Mouse (Mus musculus): ENCODE measurements at regions not wholly inside any gene's neighbourhood (a gene's known extent, or its start where the extent isn't known, plus 50 kb on each side); places are given as distances from the start of the nearest gene placed in this dataset.

DNA sequence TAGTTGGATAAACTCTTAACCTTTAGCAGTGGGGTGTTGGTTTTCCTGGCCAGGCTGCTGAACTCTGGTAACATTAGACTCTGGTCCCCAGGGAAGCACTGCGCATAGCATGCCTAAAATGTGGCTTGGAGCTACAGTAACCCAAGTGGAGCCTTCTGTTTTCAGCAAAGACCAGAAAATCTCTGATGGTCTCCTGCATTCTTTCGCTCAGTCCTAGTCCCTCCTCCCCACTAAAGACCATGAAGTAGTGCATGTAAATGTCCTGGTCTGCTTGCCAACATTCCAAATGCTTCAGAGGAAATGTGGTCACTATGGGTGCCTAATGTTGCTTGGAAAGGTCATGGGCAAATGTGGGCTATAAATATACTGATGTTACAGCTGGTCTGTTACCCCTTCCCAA, 507.5 kb downstream of the Gm826 start:
- no peak overlapping the region for H3K9ac ChIP-seq (ENCODE audit: low read depth, low read length)
- peak; percentile 18 to 44 for DNase-seq
- no peaks in the 10 kb centered on the region for H3K27me3 ChIP-seq (ENCODE audit: control insufficient read depth, insufficient read depth, low read length)
- WGBS = 67% methylated on average over 2 of the region's 2 CpGs
- H3K79me2 ChIP-seq (replicated peaks; ENCODE audit: control insufficient read depth, insufficient read depth, low read length) = no peaks in the 10 kb centered on the region
- H3K27ac ChIP-seq = no peak overlapping the region
- no peaks in the 10 kb centered on the region; the same call in 1 of the 2 replicates for H3K36me3 ChIP-seq (ENCODE audit: control insufficient read depth, insufficient read depth, low read length)
- TF ChIP-seq POLR2A (IDR thresholded peaks at IDR 0.05; ENCODE audit: insufficient read depth, low read depth, low read length) = no peak
- no peak for TF ChIP-seq CTCF (IDR thresholded peaks at IDR 0.05)
- no peak for TF ChIP-seq EP300 (IDR thresholded peaks at IDR 0.05; ENCODE audit: insufficient read depth, low read depth, low read length)
- intact Hi-C loops (cut with DNase I) = loop anchor here (10.0 kb wide), 1 partner anchor 212 kb away; no protein-coding TSS in a partner anchor
- H3K4me1 ChIP-seq (ENCODE audit: control insufficient read depth, insufficient read depth, low read length) = no peaks in the 10 kb centered on the region; the same call in 1 of the 2 replicates
- no peak overlapping the region for H3K4me3 ChIP-seq

DNA sequence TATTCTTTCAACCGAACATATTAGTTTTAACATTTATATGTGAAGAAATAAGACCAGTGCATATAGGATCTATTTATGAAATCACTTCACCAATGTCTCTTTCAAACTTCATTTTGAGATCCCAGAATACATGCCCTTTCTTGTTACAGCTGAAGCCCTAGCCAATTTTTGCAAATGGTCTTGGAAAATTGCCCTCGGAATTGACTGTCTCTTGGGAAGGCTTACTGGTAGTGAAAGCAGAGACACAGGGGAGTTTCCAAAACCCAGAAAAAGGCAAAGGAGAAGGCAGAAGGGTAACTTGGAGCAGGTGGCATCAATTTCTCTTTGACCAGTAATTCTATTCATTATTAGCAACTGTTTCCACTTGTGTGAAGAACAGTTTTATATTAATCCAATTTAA, 515.4 kb downstream of the Gm826 start:
- no peak for DNase-seq
- whole genome bisulfite sequencing = 65% methylated on average over 2 of the region's 2 CpGs

DNA sequence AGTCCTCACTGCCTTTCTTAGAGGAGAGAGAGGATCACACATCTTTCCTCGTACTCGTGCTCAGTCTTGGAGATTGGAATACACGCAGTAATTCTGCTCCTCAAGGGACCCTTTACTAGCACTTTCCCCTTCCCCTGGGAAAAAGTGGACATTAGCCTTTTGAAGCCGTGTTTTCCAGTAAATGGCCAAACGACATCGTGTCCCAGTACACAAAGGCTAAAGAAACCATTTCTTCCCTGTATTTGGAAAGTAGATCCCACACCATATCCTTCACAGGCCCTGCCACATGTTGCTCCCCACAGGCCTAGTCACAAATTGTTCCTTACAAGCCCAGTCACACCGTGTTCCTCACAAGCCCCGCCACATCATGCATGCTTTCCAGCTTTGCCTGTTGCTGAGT, 517.6 kb downstream of the Gm826 start:
- Histone ChIP-seq H3K9ac (ENCODE audit: low read depth, low read length) (no peak overlapping the region), H3K36me3 (ENCODE audit: control insufficient read depth, insufficient read depth, low read length) (no peaks in the 10 kb centered on the region), H3K4me3 (no peak overlapping the region), H3K4me1 (ENCODE audit: control insufficient read depth, insufficient read depth, low read length) (no peaks in the 10 kb centered on the region), H3K27me3 (ENCODE audit: control insufficient read depth, insufficient read depth, low read length) (no peaks in the 10 kb centered on the region), H3K79me2 (replicated peaks; ENCODE audit: control insufficient read depth, insufficient read depth, low read length) (no peaks in the 10 kb centered on the region), H3K27ac (no peak overlapping the region)
- DNase-seq = no peak
- TF ChIP-seq POLR2A (IDR thresholded peaks at IDR 0.05; ENCODE audit: insufficient read depth, low read depth, low read length) (no peak), CTCF (IDR thresholded peaks at IDR 0.05) (no peak), EP300 (IDR thresholded peaks at IDR 0.05; ENCODE audit: insufficient read depth, low read depth, low read length) (no peak)
- intact Hi-C loops (cut with DNase I) = no loop called here
- WGBS = 85% methylated on average over 8 of the region's 8 CpGs

More for the DNA sequence above, 515.4 kb downstream of the Gm826 start:
- TF ChIP-seq POLR2A (IDR thresholded peaks at IDR 0.05; ENCODE audit: insufficient read depth, low read depth, low read length) = no peak
- TF ChIP-seq CTCF (IDR thresholded peaks at IDR 0.05) = no peak
- no peak for TF ChIP-seq EP300 (IDR thresholded peaks at IDR 0.05; ENCODE audit: insufficient read depth, low read depth, low read length)
- Histone ChIP-seq H3K27ac (no peak overlapping the region), H3K9ac (ENCODE audit: low read depth, low read length) (no peak overlapping the region), H3K36me3 (ENCODE audit: control insufficient read depth, insufficient read depth, low read length) (no peaks in the 10 kb centered on the region), H3K79me2 (replicated peaks; ENCODE audit: control insufficient read depth, insufficient read depth, low read length) (no peaks in the 10 kb centered on the region), H3K4me1 (ENCODE audit: control insufficient read depth, insufficient read depth, low read length) (no peaks in the 10 kb centered on the region), H3K27me3 (ENCODE audit: control insufficient read depth, insufficient read depth, low read length) (no peaks in the 10 kb centered on the region), H3K4me3 (no peak overlapping the region)
- intact Hi-C loops (cut with DNase I) = no loop called here

Data from heart, adult 2 months (tissue).